Mouse (Mus musculus) telencephalon, adult 2 months (tissue): ENCODE data around the gene Grin3b.

ENCODE experiments used
- DNase-seq: peaks from one replicate; pipeline ENCODE4 v3.0.0-alpha.2; 2011; ENCODE audit warnings: low read depth, low spot score

Grin3b gene

DNA sequence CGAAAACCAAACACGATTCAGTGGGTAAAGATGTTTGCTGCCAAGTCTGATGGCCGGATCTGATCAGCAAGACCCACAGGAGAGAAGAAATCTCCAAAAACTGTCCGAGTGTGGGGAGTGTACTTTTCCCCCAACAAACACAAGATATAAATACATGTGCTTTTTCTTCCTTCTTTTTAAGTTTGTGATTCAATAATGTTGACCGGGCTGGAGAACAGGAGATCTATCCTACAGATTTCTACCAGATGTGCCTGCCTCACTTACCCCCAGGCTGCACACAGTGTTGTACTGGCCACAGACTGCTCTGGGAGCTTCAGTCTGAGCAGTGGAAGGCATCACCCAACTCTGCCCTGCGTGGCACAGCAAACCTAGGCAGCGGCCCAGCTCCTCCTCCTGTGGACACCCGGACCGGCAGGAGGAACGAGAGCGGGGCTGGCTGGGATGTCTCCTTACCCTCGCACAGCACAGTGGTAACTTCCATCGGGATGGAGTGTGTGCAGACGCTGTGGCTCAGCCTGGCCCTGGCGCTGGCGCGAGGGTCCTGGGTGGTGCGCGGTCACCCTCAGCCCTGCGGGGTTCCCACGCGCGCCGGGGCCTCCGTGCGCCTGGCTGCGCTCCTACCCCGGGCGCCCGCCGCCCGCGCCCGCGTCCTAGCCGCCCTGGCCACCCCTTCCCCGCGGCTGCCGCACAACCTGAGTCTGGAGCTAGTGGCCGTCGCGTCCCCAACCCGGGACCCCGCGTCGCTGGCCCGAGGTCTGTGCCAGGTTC lies at the start of gene Grin3b:
TSS of gene Grin3b (plus strand) at position 301 of the 768 bp plus-strand sequence.
- DNase-seq: no peak

DNA sequence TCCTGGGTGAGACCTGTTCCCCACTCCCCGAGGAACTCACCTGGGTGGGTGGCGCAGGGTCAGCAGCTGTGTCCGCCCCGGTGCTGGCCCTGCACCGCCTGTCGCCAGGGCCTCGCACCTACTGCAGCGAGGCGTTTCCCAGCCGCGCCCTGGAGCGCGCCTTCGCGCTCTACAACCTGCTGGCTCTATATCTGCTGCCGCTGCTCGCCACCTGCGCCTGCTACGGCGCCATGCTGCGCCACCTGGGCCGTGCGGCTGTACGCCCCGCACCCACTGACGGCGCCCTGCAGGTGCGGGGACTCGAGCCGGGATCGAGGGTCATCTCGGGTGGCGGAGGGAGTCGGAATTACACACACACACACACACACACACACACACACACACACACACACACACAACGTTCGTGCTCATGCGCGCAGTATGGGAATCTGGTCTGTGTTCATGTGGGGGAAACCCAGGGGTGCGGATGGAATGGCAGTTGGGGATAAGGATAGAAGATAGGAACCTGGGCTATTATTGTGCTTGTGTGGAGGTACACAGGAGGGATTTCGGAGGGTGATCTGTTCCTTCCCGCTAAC lies 49.5 kb upstream of the Grin3b start, which contains the start of gene R3hdm4:
TSS of gene R3hdm4 (minus strand) at position 251 of the 578 bp plus-strand sequence.
- DNase-seq: no peak

- no peak for DNase-seq
These were observed 48.9 kb upstream of the Grin3b start for GRCm38 (mm10) chr10:79921572-79921971.

GRCm38 (mm10) chr10:79924998-79925784 lies 45.3 kb upstream of the Grin3b start:
- DNase-seq: no peak

- no peak for DNase-seq
These were observed 44.6 kb upstream of the Grin3b start for GRCm38 (mm10) chr10:79925785-79926490.

- peak; percentile 84 for DNase-seq
These were observed 43.8 kb upstream of the Grin3b start, which contains the start of gene Arid3a for GRCm38 (mm10) chr10:79926491-79927323. Gene Arid3a, plus strand, starts transcription at chr10:79927043.

- no peak for DNase-seq
These were observed 43.0 kb upstream of the Grin3b start for GRCm38 (mm10) chr10:79927324-79928029.

GRCm38 (mm10) chr10:79928030-79928694 lies 42.4 kb upstream of the Grin3b start:
- no peak for DNase-seq

DNA sequence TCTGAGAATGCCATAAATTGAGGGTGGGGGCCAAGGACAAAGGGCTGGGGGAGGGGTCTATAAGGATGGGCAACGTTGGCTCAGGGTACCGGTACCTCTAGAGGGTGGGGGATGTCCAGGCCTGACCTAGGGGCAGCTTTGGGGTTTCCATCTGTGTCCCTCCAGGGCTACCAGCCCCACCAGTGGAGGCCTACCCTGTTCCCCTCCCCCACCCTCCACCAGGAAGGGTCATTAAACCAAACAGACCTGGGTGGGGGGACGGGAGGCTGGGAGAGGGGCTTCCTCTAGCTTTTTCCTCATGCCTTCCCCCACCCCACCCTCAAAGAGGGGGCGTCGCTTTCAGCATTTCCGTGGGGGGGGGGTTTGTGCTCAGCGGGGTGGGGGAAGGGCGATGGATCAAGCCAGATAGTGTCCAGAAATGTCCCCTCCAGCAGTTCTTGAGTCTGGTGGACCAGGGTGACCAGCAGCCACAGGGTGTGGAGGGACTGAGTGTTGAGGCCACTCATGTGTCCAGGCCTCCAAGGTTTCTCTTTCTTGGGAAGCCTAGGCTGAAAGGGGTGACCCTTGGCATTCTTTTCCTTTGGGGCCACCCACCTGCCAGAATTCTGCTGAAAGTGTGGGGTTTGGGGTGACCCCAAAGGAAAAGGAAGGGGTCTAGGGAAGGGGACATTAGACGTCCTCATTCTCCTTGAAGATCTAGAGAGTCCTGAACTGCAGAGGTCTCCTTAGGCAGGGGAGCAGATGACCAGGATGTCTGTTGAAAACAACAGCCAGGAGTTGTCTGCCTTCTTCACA lies 41.4 kb upstream of the Grin3b start:
- no peak for DNase-seq

- DNase-seq: no peak
These were observed 40.3 kb upstream of the Grin3b start for GRCm38 (mm10) chr10:79929967-79930825.

DNA sequence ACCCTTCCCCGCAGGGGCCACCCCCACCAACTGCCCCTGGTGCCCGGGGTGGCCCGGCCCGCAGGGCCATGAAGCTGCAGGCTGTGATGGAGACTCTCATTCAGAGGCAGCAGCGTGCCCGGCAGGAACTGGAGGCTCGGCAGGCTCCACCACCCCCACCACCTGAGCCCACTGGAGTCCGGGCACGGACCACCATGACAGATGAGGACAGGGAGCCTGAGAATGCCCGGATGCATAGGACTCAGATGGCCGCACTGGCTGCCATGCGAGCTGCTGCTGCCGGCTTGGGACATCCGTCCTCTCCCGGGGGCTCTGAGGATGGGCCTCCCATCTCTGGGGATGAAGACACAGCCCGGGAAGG lies 39.7 kb upstream of the Grin3b start:
- no peak for DNase-seq

DNA sequence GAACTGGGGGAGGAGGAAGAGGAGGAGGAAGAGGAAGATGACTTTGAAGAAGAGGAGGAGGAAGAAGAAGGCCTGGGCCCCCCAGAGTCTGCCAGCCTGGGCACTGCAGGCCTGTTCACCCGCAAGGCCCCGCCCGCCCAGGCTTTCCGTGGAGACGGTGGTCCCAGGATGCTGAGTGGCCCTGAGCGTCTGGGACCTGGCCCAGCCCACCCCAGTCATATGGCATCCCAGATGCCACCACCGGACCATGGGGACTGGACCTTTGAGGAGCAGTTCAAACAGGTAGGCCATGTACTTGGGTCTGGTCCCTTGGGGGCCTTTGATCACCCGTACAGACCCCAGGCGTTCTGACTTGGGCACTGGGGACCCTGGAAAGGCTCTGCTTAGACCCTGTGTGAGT lies 38.7 kb upstream of the Grin3b start:
- DNase-seq: no peak

DNA sequence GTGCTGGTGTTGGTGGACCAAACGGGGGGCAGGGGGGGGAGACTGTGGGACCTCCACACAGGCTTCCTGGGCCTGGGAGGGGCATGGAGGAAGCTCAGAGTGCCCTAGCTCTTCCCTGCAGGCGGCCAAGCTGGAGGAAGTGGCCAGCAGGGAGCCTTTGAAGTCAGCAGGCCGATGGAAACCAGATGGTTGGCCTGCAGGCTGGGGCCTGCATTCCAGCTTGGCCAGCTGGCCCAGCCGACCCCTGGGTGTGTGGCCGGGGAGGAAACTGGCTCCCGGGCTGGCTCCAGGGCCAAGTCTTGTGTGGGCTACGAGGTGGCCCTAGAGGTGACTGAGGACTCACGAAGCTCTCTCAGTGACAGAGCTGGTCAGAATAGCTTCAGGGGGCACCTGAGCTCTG lies 37.8 kb upstream of the Grin3b start:
- no peak for DNase-seq

GRCm38 (mm10) chr10:79933145-79933679 lies 37.3 kb upstream of the Grin3b start:
- DNase-seq: no peak

DNA sequence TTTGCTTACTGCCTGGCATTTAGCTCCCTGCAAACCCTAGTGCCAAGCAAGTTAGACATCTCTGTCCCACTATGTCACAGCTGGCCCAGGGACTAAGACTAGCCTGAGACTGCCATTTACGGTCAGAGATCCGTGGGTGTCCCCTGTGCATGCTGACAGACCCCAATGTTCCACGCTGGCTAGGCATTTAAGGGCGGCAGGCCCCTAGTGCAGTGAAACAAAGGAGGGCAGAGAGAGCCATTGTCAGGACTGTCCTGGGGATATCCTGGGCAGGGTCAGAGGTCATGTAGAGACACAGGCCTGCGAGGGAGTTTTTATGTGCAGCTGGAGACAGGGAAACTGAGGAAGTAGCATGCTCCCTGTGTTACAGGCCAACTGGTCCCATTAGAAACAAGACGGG lies 36.7 kb upstream of the Grin3b start:
- DNase-seq: no peak

GRCm38 (mm10) chr10:79934272-79934721 lies 36.2 kb upstream of the Grin3b start:
- DNase-seq: no peak

DNA sequence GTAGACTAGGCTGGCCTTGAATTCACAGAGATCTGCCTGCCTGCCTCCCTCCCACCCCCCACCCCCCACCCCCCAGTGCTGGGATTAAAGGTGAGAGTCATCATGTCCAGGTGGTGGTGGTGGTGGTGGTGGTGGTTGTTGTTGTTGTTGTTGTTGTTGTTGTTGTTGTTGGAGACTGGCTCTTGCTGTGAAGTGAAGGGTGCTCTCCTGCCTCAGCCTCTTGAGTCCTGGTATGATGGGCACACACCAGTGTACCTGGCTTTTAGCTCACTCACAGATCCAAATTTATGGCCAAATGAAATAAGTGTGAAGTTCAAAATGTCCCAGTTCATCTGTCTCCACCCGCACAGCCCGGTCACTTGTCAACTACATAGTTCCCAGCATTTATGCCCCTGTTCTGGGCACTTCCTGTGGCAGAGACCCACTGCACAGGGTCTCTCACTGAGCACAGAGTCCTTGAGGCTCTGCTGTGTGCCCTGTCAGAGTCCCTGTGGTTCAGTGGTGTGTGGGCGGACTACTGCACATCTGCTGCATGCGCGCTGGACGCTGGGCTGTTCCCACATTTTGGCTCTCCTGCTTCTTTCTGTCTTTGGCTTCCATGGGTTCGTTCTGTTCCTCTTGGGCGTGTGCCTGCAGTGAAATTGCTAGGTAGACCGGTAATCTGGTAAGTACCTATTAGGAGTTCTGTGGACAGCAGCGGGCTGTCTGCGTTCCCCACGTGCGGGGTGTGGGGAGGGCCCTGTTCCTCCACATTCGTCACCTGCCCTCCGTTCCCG lies 35.5 kb upstream of the Grin3b start:
- no peak for DNase-seq
